8 mouse cellular contexts compared by ENCODE assay signal in genomic region chr2:167641337-167641736, GRCm38 (mm10). TPM values are rescaled to one million over a fixed set of nuclear protein-coding genes. Genes with fewer than 3 reads are reported as not detected.
DNase-seq lines count a peak whose midpoint lies in the region; ATAC-seq and TF ChIP-seq lines count a peak whose summit lies in the region.

No protein-coding gene starts in this region.

- no peak for ATAC-seq in forebrain, postnatal 0 days
- ATAC-seq in forebrain, embryonic 16.5 days: no peak
- peak; percentile 49; the same call in 1 of the 2 replicates for ATAC-seq in intestine, embryonic 16.5 days

- no peaks in the 10 kb centered on the region for H3K9me3 ChIP-seq in forebrain, postnatal 0 days (ENCODE audit: low read length)
- H3K9me3 ChIP-seq in forebrain, embryonic 16.5 days (ENCODE audit: control insufficient read depth, low read length): no peaks in the 10 kb centered on the region
- H3K9me3 ChIP-seq in intestine, embryonic 16.5 days (ENCODE audit: control insufficient read depth, low read length): no peaks in the 10 kb centered on the region

- no peak overlapping the region for H3K4me2 ChIP-seq in forebrain, postnatal 0 days (ENCODE audit: low read depth)
- H3K4me2 ChIP-seq in forebrain, embryonic 16.5 days (ENCODE audit: low read length): no peak overlapping the region
- no peak overlapping the region for H3K4me2 ChIP-seq in intestine, embryonic 16.5 days (ENCODE audit: low read depth, low read length)

- no peak overlapping the region for H3K27ac ChIP-seq in forebrain, postnatal 0 days (ENCODE audit: low read depth, low read length)
- H3K27ac ChIP-seq in forebrain, embryonic 16.5 days (ENCODE audit: low read length): no peak overlapping the region
- H3K27ac ChIP-seq in intestine, embryonic 16.5 days (ENCODE audit: low read length): no peak overlapping the region

- TF ChIP-seq CTCF in forebrain, postnatal 0 days (IDR thresholded peaks at IDR 0.05; ENCODE audit: low read depth): peak; percentile 50

- 54% methylated on average over 8 of the region's 8 CpGs for WGBS in forebrain, postnatal 0 days
- WGBS in forebrain, embryonic 16.5 days: 47% methylated on average over 8 of the region's 8 CpGs
- 47% methylated on average over 8 of the region's 8 CpGs for WGBS in intestine, embryonic 16.5 days

- H3K27me3 ChIP-seq in forebrain, postnatal 0 days (ENCODE audit: insufficient read depth, low read length): no peaks in the 10 kb centered on the region
- no peaks in the 10 kb centered on the region for H3K27me3 ChIP-seq in forebrain, embryonic 16.5 days (replicated peaks; ENCODE audit: control insufficient read depth, insufficient read depth, low read length)
- H3K27me3 ChIP-seq in intestine, embryonic 16.5 days (replicated peaks; ENCODE audit: control insufficient read depth, insufficient read depth, low read length): no peaks in the 10 kb centered on the region

- H3K4me1 ChIP-seq in forebrain, postnatal 0 days (ENCODE audit: insufficient read depth): no peaks in the 10 kb centered on the region
- no peaks in the 10 kb centered on the region for H3K4me1 ChIP-seq in forebrain, embryonic 16.5 days (replicated peaks; ENCODE audit: control insufficient read depth, insufficient read depth, low read length)
- peaks cover 4% of the 10 kb centered on the region; the same call in 1 of the 2 replicates for H3K4me1 ChIP-seq in intestine, embryonic 16.5 days (ENCODE audit: control insufficient read depth, insufficient read depth, low read length)

- no peak overlapping the region for H3K9ac ChIP-seq in forebrain, postnatal 0 days
- no peak overlapping the region for H3K9ac ChIP-seq in forebrain, embryonic 16.5 days (replicated peaks; ENCODE audit: low read depth, low read length)
- no peak overlapping the region for H3K9ac ChIP-seq in intestine, embryonic 16.5 days (ENCODE audit: low read depth, low read length)

- H3K36me3 ChIP-seq in forebrain, postnatal 0 days (ENCODE audit: insufficient read depth): peaks cover 5% of the 10 kb centered on the region; the same call in 1 of the 2 replicates
- H3K36me3 ChIP-seq in forebrain, embryonic 16.5 days (ENCODE audit: control insufficient read depth, insufficient read depth): no peaks in the 10 kb centered on the region
- H3K36me3 ChIP-seq in intestine, embryonic 16.5 days (ENCODE audit: control insufficient read depth, insufficient read depth, low read length): no peaks in the 10 kb centered on the region

- no peak overlapping the region for H3K4me3 ChIP-seq in forebrain, postnatal 0 days (ENCODE audit: low read depth, low read length)
- no peak overlapping the region for H3K4me3 ChIP-seq in forebrain, embryonic 16.5 days (replicated peaks; ENCODE audit: low read length)
- H3K4me3 ChIP-seq in intestine, embryonic 16.5 days (ENCODE audit: low read length): no peak overlapping the region

- DNase-seq in forebrain, postnatal 0 days: no peak
- peak; percentile 31 for DNase-seq in 3T3-L1 (ENCODE audit: low read depth, low spot score)
- peak; percentile 65 to 78 for DNase-seq in adrenal gland, postnatal 36 days
- DNase-seq in lung, postnatal 14 days: peak; percentile 69
- peak; percentile 51 to 56 for DNase-seq in thymus, postnatal 36 days
- no peak for DNase-seq in layer of hippocampus, adult 18-20 months (ENCODE audit: low spot score in 2 of 2)

RNA-seq across cellular contexts. Expression of gene Ube2v1, which starts 9.4 kb away (rescaled TPM):
- total RNA-seq in forebrain, postnatal 0 days (2014; rRNA removed): 161 TPM in 2 replicates
- polyA plus RNA-seq in forebrain, postnatal 0 days (2015; fragmentation: Nextera tagmentation; extraction: Ambion mirVana): 328 and 369 TPM in 2 replicates
- polyA plus RNA-seq in forebrain, embryonic 16.5 days (2015; fragmentation: Nextera tagmentation; extraction: Ambion mirVana): 273 and 281 TPM in 2 replicates
- 100 to 1,000 TPM; 195 to 197 TPM for total RNA-seq in adrenal gland, postnatal 36 days (2021)
- polyA plus RNA-seq in intestine, embryonic 16.5 days (2015; fragmentation: Nextera tagmentation; extraction: Ambion mirVana): 273 and 293 TPM in 2 replicates
- total RNA-seq in layer of hippocampus, adult 18-20 months (2021): 100 to 1,000 TPM; 235 to 247 TPM

RNA-seq across cellular contexts. Expression of gene Gm20431, which starts 20.0 kb away (rescaled TPM):
- not detected in 2 replicates for total RNA-seq in forebrain, postnatal 0 days (2014; rRNA removed)
- 7.5 and 9.7 TPM in 2 replicates for polyA plus RNA-seq in forebrain, postnatal 0 days (2015; fragmentation: Nextera tagmentation; extraction: Ambion mirVana)
- 8.2 and 11.7 TPM in 2 replicates for polyA plus RNA-seq in forebrain, embryonic 16.5 days (2015; fragmentation: Nextera tagmentation; extraction: Ambion mirVana)
- 10 to 100 TPM in 1 of 2 experiments, 1 to 10 TPM in 1; 8.9 to 25.9 TPM for total RNA-seq in adrenal gland, postnatal 36 days (2021)
- 2.0 and 3.2 TPM in 2 replicates for polyA plus RNA-seq in intestine, embryonic 16.5 days (2015; fragmentation: Nextera tagmentation; extraction: Ambion mirVana)
- 10 to 100 TPM; 36.7 to 39.9 TPM for total RNA-seq in layer of hippocampus, adult 18-20 months (2021)

RNA-seq across cellular contexts. Expression of gene Cebpb, which starts 47.4 kb away (rescaled TPM):
- total RNA-seq in forebrain, postnatal 0 days (2014; rRNA removed): 4.2 and 5.7 TPM in 2 replicates
- polyA plus RNA-seq in forebrain, postnatal 0 days (2015; fragmentation: Nextera tagmentation; extraction: Ambion mirVana): 4.3 and 4.5 TPM in 2 replicates
- 0.32 and 0.56 TPM in 2 replicates for polyA plus RNA-seq in forebrain, embryonic 16.5 days (2015; fragmentation: Nextera tagmentation; extraction: Ambion mirVana)
- 100 to 1,000 TPM; 357 to 631 TPM for total RNA-seq in adrenal gland, postnatal 36 days (2021)
- polyA plus RNA-seq in intestine, embryonic 16.5 days (2015; fragmentation: Nextera tagmentation; extraction: Ambion mirVana): 0.65 and 0.93 TPM in 2 replicates
- total RNA-seq in layer of hippocampus, adult 18-20 months (2021): 10 to 100 TPM; 41.9 to 43.2 TPM

RNA-seq across cellular contexts. Expression of gene Tmem189, which starts 48.3 kb away (rescaled TPM):
- total RNA-seq in forebrain, postnatal 0 days (2014; rRNA removed): 37.7 and 39.5 TPM in 2 replicates
- 33.7 and 38.4 TPM in 2 replicates for polyA plus RNA-seq in forebrain, postnatal 0 days (2015; fragmentation: Nextera tagmentation; extraction: Ambion mirVana)
- 30.2 and 30.6 TPM in 2 replicates for polyA plus RNA-seq in forebrain, embryonic 16.5 days (2015; fragmentation: Nextera tagmentation; extraction: Ambion mirVana)
- 10 to 100 TPM; 27.2 to 34.3 TPM for total RNA-seq in adrenal gland, postnatal 36 days (2021)
- 28.6 and 33.7 TPM in 2 replicates for polyA plus RNA-seq in intestine, embryonic 16.5 days (2015; fragmentation: Nextera tagmentation; extraction: Ambion mirVana)
- 10 to 100 TPM; 46.7 TPM for total RNA-seq in layer of hippocampus, adult 18-20 months (2021)

Comparison
In these comparisons a context has a peak if more than half of its experiments do, and no peak if none do; other contexts are left out.
1. DNase-seq: peak in 3T3-L1 (single experiment), adrenal gland, postnatal 36 days (2 of 2), lung, postnatal 14 days (single experiment) and thymus, postnatal 36 days (2 of 2); none in forebrain, postnatal 0 days (single experiment) and layer of hippocampus, adult 18-20 months (0 of 2).
2. RNA of gene Cebpb, which starts 47.4 kb away (total RNA-seq): 357 to 631 TPM in adrenal gland, postnatal 36 days; 41.9 to 43.2 TPM in layer of hippocampus, adult 18-20 months and 4.2 to 5.7 TPM in forebrain, postnatal 0 days; every median in the first group is over 4 times any median in the second.